In the genomic region with DNA sequence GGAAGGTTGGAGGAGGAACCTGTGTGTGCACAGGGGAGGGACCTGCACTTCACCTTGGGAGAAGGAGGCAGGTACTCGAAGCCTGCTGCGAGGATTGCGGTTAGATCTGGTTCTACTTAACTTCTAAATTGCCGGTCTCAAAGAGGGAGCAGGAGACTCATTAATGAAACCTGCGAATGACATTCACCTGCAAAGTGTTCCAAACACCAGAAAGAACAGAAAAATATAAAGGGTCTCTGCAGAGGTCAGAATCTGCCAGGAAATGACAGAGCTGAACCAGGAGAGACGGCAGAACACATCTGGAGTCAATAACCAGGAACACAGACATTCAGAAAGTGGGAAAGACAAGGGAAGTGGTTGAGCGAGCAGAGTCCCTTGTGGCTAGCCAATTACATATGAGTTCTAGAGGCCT, we compare ENCODE assay signal across 27 mouse cellular contexts. TPM values are rescaled to one million over a fixed set of nuclear protein-coding genes. Genes with fewer than 3 reads are reported as not detected.
DNase-seq lines count a peak whose midpoint lies in the region; ATAC-seq and TF ChIP-seq lines count a peak whose summit lies in the region.
"Had no signal": no experiment of that assay in that cellular context is flagged by ENCODE, and none has a peak within 500 bp of the region (broad histone marks: within the 10 kb centered on the region; RNA-seq: fewer than 3 reads in every experiment).

No protein-coding gene starts in this region.

- peaks cover 30% of the 10 kb centered on the region for H3K4me1 ChIP-seq in lung, embryonic 15.5 days
- peaks cover 5% of the 10 kb centered on the region; the same call in 1 of the 2 replicates for H3K4me1 ChIP-seq in embryonic facial prominence, embryonic 14.5 days (ENCODE audit: control insufficient read depth, insufficient read depth, low read length)
- H3K4me1 ChIP-seq in limb, embryonic 13.5 days: peaks cover 22% of the 10 kb centered on the region
- H3K4me1 ChIP-seq in forebrain, postnatal 0 days (ENCODE audit: insufficient read depth): no peaks in the 10 kb centered on the region
- no peaks in the 10 kb centered on the region for H3K4me1 ChIP-seq in hindbrain, embryonic 10.5 days (replicated peaks)
- H3K4me1 ChIP-seq: forebrain, embryonic 13.5 days; kidney, embryonic 15.5 days; liver, embryonic 15.5 days; megakaryocyte, embryonic 14.5 days had no signal

- TF ChIP-seq CTCF in forebrain, postnatal 0 days (IDR thresholded peaks at IDR 0.05; ENCODE audit: low read depth): no peak

- no peak overlapping the region; the same call in 1 of the 2 replicates for H3K27ac ChIP-seq in lung, embryonic 15.5 days
- no peak overlapping the region for H3K27ac ChIP-seq in embryonic facial prominence, embryonic 14.5 days (replicated peaks; ENCODE audit: low read depth, low read length)
- no peak overlapping the region; the same call in 1 of the 2 replicates for H3K27ac ChIP-seq in limb, embryonic 13.5 days
- H3K27ac ChIP-seq in forebrain, postnatal 0 days (ENCODE audit: low read depth, low read length): no peak overlapping the region
- no peak overlapping the region for H3K27ac ChIP-seq in hindbrain, embryonic 10.5 days
- H3K27ac ChIP-seq: forebrain, embryonic 13.5 days; kidney, embryonic 15.5 days; left cerebral cortex, adult 2 months; limb, embryonic 15.5 days; liver, embryonic 15.5 days had no signal

- no peak for DNase-seq in lung, postnatal 14 days
- peak; percentile 60 for DNase-seq in embryo, embryonic 10.5 days (ENCODE audit: low spot score)
- DNase-seq in embryonic facial prominence, embryonic 14.5 days (ENCODE audit: low spot score): peak; percentile 70
- DNase-seq in forebrain, postnatal 0 days: no peak
- no peak for DNase-seq in hindbrain, embryonic 10.5 days (ENCODE audit: low spot score)
- no peak for DNase-seq in kidney, adult 11 months
- DNase-seq: adrenal gland, postnatal 10 days; B cell, adult 2 months; kidney, postnatal 4 days; layer of hippocampus, adult 9-11 months; midbrain, embryonic 14.5 days; thymus, adult 2 months; thymus, postnatal 4 days had no signal

- no peak overlapping the region for H3K4me3 ChIP-seq in lung, embryonic 15.5 days
- no peak overlapping the region for H3K4me3 ChIP-seq in embryonic facial prominence, embryonic 14.5 days (ENCODE audit: low read depth, low read length)
- no peak overlapping the region for H3K4me3 ChIP-seq in limb, embryonic 13.5 days
- H3K4me3 ChIP-seq in forebrain, postnatal 0 days (ENCODE audit: low read depth, low read length): no peak overlapping the region
- no peak overlapping the region for H3K4me3 ChIP-seq in hindbrain, embryonic 10.5 days
- H3K4me3 ChIP-seq: erythroblast, embryonic 14.5 days; forebrain, embryonic 13.5 days; kidney, embryonic 15.5 days; left cerebral cortex, adult 2 months; limb, embryonic 15.5 days; liver, embryonic 15.5 days; megakaryocyte, embryonic 14.5 days had no signal

- no peaks in the 10 kb centered on the region for H3K9me3 ChIP-seq in lung, embryonic 15.5 days
- H3K9me3 ChIP-seq in embryonic facial prominence, embryonic 14.5 days (ENCODE audit: control insufficient read depth, low read length): no peaks in the 10 kb centered on the region
- no peaks in the 10 kb centered on the region for H3K9me3 ChIP-seq in limb, embryonic 13.5 days
- no peaks in the 10 kb centered on the region for H3K9me3 ChIP-seq in forebrain, postnatal 0 days (ENCODE audit: low read length)
- no peaks in the 10 kb centered on the region for H3K9me3 ChIP-seq in hindbrain, embryonic 10.5 days
- H3K9me3 ChIP-seq: forebrain, embryonic 13.5 days; G1E; kidney, embryonic 15.5 days; limb, embryonic 15.5 days; liver, embryonic 15.5 days; megakaryocyte, embryonic 14.5 days had no signal

- 0 out of 2 replicates have a peak, but pooled peaks have one; percentile 52 for ATAC-seq in lung, embryonic 15.5 days (ENCODE audit: borderline replicate concordance, extremely low read depth, low FRiP score, low TSS enrichment)
- ATAC-seq in embryonic facial prominence, embryonic 14.5 days (ENCODE audit: low read depth): peak; percentile 67
- peak; percentile 75 for ATAC-seq in limb, embryonic 13.5 days (ENCODE audit: low FRiP score, low read depth)
- no peak for ATAC-seq in forebrain, postnatal 0 days
- ATAC-seq: forebrain, embryonic 13.5 days; hindbrain, embryonic 16.5 days; intestine, embryonic 16.5 days had no signal

- H3K9ac ChIP-seq in lung, embryonic 15.5 days: no peak overlapping the region
- H3K9ac ChIP-seq in embryonic facial prominence, embryonic 14.5 days (ENCODE audit: low read depth, low read length): no peak overlapping the region
- H3K9ac ChIP-seq in limb, embryonic 13.5 days: no peak overlapping the region; the same call in 1 of the 2 replicates
- H3K9ac ChIP-seq in forebrain, postnatal 0 days: no peak overlapping the region
- H3K9ac ChIP-seq: forebrain, embryonic 13.5 days; kidney, embryonic 15.5 days; limb, embryonic 15.5 days; liver, embryonic 15.5 days had no signal

- no peaks in the 10 kb centered on the region for H3K27me3 ChIP-seq in lung, embryonic 15.5 days
- H3K27me3 ChIP-seq in embryonic facial prominence, embryonic 14.5 days (replicated peaks; ENCODE audit: control insufficient read depth, insufficient read depth, low read length): no peaks in the 10 kb centered on the region
- H3K27me3 ChIP-seq in limb, embryonic 13.5 days: no peaks in the 10 kb centered on the region
- no peaks in the 10 kb centered on the region for H3K27me3 ChIP-seq in forebrain, postnatal 0 days (ENCODE audit: insufficient read depth, low read length)
- H3K27me3 ChIP-seq in hindbrain, embryonic 10.5 days (ENCODE audit: insufficient read depth, poor library complexity, severe bottlenecking): no peaks in the 10 kb centered on the region
- H3K27me3 ChIP-seq: CH12.LX; forebrain, embryonic 13.5 days; kidney, embryonic 15.5 days; limb, embryonic 15.5 days; liver, embryonic 15.5 days had no signal

- 44% methylated on average over 7 of the region's 7 CpGs for WGBS in lung, embryonic 15.5 days
- WGBS in embryonic facial prominence, embryonic 14.5 days: 23% methylated on average over 7 of the region's 7 CpGs
- 20% methylated on average over 7 of the region's 7 CpGs for WGBS in limb, embryonic 13.5 days
- WGBS in forebrain, postnatal 0 days: 89% methylated on average over 7 of the region's 7 CpGs
- WGBS in hindbrain, embryonic 10.5 days: 68% methylated on average over 7 of the region's 7 CpGs

- no peak overlapping the region for H3K4me2 ChIP-seq in lung, embryonic 15.5 days
- no peak overlapping the region for H3K4me2 ChIP-seq in embryonic facial prominence, embryonic 14.5 days (ENCODE audit: low read depth, low read length)
- no peak overlapping the region for H3K4me2 ChIP-seq in limb, embryonic 13.5 days (replicated peaks)
- H3K4me2 ChIP-seq in forebrain, postnatal 0 days (ENCODE audit: low read depth): no peak overlapping the region
- H3K4me2 ChIP-seq: forebrain, embryonic 13.5 days; heart, embryonic 11.5 days; kidney, embryonic 15.5 days; limb, embryonic 15.5 days; liver, embryonic 15.5 days had no signal

- no peaks in the 10 kb centered on the region for H3K36me3 ChIP-seq in lung, embryonic 15.5 days
- H3K36me3 ChIP-seq in embryonic facial prominence, embryonic 14.5 days (ENCODE audit: control insufficient read depth, insufficient read depth, low read length): no peaks in the 10 kb centered on the region
- H3K36me3 ChIP-seq in limb, embryonic 13.5 days: no peaks in the 10 kb centered on the region
- H3K36me3 ChIP-seq in forebrain, postnatal 0 days (ENCODE audit: insufficient read depth): no peaks in the 10 kb centered on the region
- H3K36me3 ChIP-seq in hindbrain, embryonic 10.5 days: no peaks in the 10 kb centered on the region
- H3K36me3 ChIP-seq: G1E; kidney, embryonic 15.5 days; limb, embryonic 15.5 days; liver, embryonic 15.5 days had no signal

RNA-seq across cellular contexts. Expression of a gene that starts 8.3 kb away (rescaled TPM):
- polyA plus RNA-seq in lung, embryonic 15.5 days (2015; fragmentation: Nextera tagmentation; extraction: Ambion mirVana): 5.4 and 6.2 TPM in 2 replicates
- polyA plus RNA-seq in embryonic facial prominence, embryonic 14.5 days (2014; fragmentation: Nextera tagmentation; extraction: Ambion mirVana): 2.3 and 2.4 TPM in 2 replicates
- polyA plus RNA-seq in limb, embryonic 13.5 days (2015; fragmentation: Nextera tagmentation; extraction: Ambion mirVana): 0.83 and 1.0 TPM in 2 replicates
- 15.5 and 21.2 TPM in 2 replicates for total RNA-seq in forebrain, postnatal 0 days (2014; rRNA removed)
- 6.8 and 11.0 TPM in 2 replicates for polyA plus RNA-seq in forebrain, postnatal 0 days (2015; fragmentation: Nextera tagmentation; extraction: Ambion mirVana)
- 0.72 and 0.95 TPM in 2 replicates for polyA plus RNA-seq in hindbrain, embryonic 10.5 days (2016; fragmentation: Nextera tagmentation; extraction: Ambion mirVana)
- polyA plus RNA-seq: erythroblast, embryonic 14.5 days; G1E; liver, embryonic 15.5 days had no signal

Comparison
In these comparisons a context has a peak if more than half of its experiments do, and no peak if none do; other contexts are left out.
1. DNase-seq: peak in embryo, embryonic 10.5 days (single experiment) and embryonic facial prominence, embryonic 14.5 days (single experiment); none in lung, postnatal 14 days (single experiment), forebrain, postnatal 0 days (single experiment), hindbrain, embryonic 10.5 days (single experiment) and kidney, adult 11 months (single experiment).